Mouse (Mus musculus) ES-CJ7 (cell line): ENCODE measurements around the gene Col6a4.

ENCODE experiments used
- DNase-seq: peaks from one replicate; pipeline ENCODE4 v3.0.0; 2011; ENCODE audit warnings: low read depth, low spot score

Gene Col6a4

GRCm38 (mm10) chr9:106096683-106097082 is at the start of gene Col6a4:
Gene Col6a4 (minus strand): TSS chr9:106096783.
- DNase-seq = no peak

- no peak for DNase-seq
These were observed 49.0 kb upstream of the Col6a4 start for GRCm38 (mm10) chr9:106145582-106145981.

DNA sequence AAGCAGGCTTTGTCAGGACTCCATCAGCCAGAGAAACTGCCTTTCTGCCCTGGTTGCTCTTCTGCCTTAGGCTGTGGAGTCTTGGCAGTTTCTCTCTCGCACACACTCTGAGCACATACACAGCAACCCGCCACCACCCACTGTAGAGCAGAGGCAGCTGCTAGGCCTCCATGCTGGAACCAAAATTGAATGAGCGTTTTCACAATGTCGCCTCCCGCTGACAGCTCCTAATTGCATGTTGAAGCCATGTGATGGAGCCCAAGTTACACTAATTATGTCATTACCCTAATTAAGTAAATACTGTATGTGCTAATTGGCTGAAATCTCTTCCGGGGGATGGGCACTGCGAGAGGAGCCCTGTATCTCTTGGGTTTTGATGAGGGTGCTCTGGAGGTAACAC is 47.6 kb upstream of the Col6a4 start:
- DNase-seq = no peak

- DNase-seq = no peak
These were observed 45.4 kb upstream of the Col6a4 start for GRCm38 (mm10) chr9:106141955-106142354.

DNA sequence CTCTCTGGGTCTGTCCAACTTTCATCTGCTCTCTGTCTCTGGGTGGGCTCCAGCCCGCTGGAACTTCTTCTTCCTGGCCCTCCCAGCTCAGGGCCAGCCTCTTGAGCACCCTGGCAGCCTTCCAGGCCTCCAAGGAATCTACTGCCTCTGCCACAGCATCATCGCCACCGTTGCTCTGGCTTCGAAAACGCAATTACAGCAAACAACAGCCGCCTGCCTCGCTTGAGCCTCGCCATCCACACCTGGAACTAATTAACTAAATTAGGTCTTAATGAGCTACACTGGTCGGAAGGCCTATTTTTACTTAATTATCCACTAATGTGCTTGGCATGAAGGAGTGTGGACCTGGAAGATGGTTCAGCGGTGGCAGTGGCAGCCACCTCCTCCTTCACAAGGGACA is 43.2 kb upstream of the Col6a4 start:
- DNase-seq = no peak

GRCm38 (mm10) chr9:106137671-106138216 is 41.2 kb upstream of the Col6a4 start:
- no peak for DNase-seq

GRCm38 (mm10) chr9:106130250-106130649 is 33.7 kb upstream of the Col6a4 start:
- DNase-seq = no peak

DNA sequence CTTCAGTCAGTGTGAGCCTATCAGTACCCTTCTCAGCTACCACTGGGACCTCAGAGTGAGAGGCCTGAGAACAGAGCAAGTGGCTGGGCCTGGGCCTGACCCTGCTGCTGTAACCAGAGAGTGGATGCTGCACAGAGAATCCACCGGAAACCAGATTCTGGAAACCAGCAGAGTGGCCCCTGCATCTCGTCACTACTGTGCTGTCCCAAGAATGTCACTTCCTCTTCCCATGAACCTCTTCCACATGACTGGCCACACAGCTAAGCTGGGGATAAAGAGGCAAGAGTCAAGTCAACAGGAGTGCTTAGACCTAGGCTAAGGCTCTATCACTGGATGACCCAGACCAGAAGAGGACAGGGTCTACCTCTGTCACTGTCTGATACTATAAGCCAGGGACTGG is 32.5 kb upstream of the Col6a4 start:
- no peak for DNase-seq

GRCm38 (mm10) chr9:106126786-106127251 is 30.2 kb upstream of the Col6a4 start:
- DNase-seq = peak; percentile 20

DNA sequence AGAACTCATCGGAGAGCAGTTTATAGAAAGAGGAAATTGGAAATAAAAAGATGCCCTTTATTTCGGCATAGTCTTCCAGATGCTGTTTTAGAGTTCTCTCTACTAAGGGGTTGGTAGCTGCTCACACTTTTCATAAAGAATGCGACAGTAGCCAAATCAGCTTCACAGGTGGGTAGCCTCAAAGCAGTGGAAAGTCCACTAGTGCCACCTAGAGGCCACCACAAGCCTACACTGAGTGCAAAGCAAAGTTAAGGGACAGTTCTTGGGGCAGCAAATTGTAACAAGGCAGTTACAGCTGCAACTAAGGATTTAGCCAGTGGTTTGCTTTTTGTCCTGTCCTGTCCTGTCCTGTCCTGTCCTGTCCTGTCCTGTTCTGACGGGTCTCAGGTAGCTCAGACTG is 27.0 kb upstream of the Col6a4 start:
- peak; percentile 61 for DNase-seq

DNA sequence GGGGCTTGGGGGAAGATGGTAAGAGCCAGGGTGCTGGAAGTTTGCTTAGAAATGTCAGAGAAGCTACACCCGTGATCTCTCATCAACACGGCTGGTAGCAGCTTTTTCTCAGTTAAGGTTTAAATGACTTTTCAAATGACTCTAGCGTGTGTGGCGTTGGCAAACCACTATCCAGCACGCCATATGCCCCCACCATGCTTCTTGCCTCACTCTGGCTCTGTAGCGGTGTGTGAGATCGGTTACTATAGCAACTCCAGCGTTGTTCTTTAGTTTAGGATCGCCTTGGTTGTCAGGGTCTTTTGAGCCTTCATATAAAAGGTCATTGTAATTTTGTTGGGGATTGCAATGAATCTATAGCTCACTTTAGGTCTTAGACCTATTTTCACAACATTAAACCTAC is 22.5 kb upstream of the Col6a4 start:
- no peak for DNase-seq

GRCm38 (mm10) chr9:106115801-106116424 is 19.3 kb upstream of the Col6a4 start:
- peak; percentile 37 for DNase-seq

- DNase-seq = peak; percentile 76
These were observed 16.3 kb upstream of the Col6a4 start for GRCm38 (mm10) chr9:106112770-106113423.

DNA sequence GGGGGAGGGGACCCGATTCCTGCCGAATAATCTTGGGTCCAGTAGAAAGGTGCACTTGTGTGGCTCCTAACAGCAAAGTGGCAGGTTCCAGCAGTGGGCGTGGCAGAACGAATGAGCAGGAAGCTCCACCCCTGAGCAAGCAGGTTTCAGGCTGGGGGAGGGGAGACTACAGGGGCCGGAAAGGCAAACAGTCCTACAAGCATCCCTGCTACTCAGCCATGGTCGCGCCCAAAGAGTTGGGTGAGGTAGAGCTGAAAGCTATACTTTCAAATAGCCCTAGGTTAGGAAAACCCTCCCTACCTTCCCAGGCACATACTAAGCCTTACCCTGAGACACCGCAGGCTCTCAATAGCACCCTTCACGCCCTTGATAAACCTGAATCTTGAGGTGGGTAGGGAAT is 9.7 kb upstream of the Col6a4 start:
- peak; percentile 58 for DNase-seq

DNA sequence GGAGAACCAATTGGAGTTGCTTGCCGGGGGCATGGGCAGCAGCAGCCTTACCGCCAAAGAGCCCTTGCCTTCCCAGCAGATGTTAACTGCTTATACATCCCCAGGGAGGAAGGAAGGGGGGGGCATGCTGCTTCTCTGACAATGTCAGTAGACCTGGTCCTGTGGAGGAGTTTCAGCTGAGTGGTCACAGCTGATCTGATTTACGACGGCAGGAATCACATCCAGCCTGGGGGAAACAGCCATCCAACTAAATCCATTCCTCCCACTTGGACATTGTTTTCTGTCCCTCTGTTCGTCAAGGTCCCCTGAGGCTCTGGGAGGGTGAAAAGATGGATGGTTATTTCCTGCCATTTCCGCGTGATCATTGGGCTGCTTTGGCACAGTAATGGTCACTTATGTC is 7.8 kb upstream of the Col6a4 start:
- DNase-seq = no peak

- peak; percentile 55 for DNase-seq
These were observed 4.6 kb upstream of the Col6a4 start for GRCm38 (mm10) chr9:106101166-106101565.

- DNase-seq = no peak
These were observed 3.7 kb upstream of the Col6a4 start for GRCm38 (mm10) chr9:106100262-106100661.

GRCm38 (mm10) chr9:106099379-106100021 is 2.9 kb upstream of the Col6a4 start:
- DNase-seq = no peak

DNA sequence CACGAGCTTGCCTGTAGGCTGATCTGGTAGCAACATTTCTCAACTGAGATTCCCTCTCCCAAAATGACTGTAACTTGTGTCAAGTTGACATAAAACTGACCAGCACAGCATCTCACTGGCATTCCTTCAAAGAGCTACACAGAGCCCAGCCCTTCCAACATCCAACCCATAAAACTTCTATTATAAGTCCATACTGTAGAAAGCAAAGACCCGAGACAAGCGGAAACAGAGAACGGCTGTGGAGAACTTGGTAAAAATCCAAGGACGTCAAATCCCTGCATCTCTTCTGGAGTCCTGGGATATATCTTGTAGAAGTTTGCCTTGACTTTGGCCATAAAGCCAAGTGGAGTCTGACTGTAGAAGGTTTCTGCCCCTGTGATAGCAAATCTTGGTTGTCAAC is 15.1 kb downstream of the Col6a4 start:
- no peak for DNase-seq

DNA sequence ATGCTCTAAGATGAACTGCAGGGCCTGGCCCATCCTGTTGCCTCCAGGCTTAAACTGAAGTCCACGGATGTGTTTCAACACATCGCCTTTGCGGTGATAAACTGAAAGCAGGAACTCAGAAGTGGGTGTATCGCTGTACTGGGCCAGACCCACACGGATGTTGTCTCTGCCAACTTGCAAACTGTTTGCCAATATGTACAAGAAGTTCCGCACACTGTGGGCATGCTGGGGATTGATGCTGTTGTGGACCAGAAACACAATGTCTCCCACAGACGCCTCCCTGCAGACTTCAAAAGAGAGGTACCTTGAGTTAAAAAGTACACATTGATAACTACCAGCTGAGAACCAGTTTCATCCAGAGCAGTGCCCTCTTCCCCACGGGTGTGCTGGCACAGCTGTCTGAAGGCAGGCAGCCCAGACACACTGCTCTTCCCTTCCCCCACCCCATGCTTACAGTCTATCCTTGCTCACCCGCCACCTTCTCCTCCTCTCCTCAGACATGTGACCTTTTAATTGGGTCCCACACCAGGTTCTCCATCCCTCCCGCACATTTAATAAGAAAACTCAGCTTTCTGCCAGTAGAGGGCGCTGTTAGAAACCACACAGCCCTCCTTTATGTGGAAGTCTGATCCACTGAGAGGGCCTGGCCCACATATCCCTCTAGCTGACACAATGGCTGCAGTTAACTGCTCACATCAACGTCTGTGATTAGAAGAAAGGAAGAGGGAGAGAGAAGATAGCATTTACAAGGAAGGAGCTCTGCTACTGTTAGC is 16.1 kb downstream of the Col6a4 start:
- peak; percentile 83 for DNase-seq

DNA sequence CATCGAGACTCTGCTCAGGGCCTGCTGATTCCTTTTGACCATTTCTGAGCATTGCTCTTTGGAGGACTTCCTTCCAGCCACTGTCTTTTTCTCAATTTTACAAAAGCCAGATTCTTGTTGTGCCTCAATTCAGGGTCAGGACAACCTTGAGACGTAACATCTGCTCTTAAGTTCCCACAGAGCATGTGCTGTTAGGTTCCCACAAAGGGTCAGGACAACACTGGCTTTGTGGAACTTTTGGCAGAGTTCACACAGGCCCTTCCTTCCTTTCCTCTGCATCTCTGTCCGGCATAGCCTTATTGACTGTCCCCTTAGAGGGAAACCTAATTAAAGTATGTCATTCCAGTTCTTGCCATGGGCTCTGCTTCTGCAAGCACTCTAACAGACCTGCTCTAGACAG is 18.6 kb downstream of the Col6a4 start:
- no peak for DNase-seq

DNA sequence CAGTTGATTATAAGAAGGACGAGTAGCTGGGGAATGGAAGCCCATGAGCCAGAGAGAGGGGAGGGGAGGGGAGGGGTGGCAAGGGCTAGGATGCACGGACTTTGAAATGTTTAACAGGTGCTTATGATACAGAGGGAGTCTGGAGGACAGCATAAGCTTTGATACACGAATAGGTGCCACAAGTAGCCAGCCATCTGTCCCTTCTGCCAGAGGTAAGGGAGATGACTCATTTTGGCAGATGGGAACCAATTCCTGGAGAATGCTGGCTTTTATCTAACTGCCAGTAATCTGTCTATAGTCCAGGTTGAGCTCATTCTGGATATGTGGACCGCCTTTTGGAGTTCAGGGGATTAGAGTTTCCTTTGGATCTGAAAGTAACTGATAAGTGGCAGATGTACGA is 20.3 kb downstream of the Col6a4 start:
- no peak for DNase-seq
